18 mouse cellular contexts compared by ENCODE assay signal in genomic region chr6:40052593-40052992, GRCm38 (mm10).
DNase-seq lines count a peak whose midpoint lies in the region; ATAC-seq lines count a peak whose summit lies in the region.
"Had no signal": no experiment of that assay in that cellular context is flagged by ENCODE, and none has a peak within 500 bp of the region (broad histone marks: within the 10 kb centered on the region; RNA-seq: fewer than 3 reads in every experiment).

No protein-coding gene starts in this region.

- peak; percentile 51 for ATAC-seq in forebrain, embryonic 16.5 days
- ATAC-seq in forebrain, embryonic 13.5 days: no peak

- intact Hi-C loops in heart, postnatal 14 days (cut with DNase I): no loop called here

- DNase-seq in heart, adult 11 months: peak; percentile 45
- no peak for DNase-seq in heart, postnatal 14 days
- DNase-seq in cerebellum, postnatal 4 days (ENCODE audit: low spot score in 2 of 2): no peak
- DNase-seq: adrenal gland, adult 2 months; adrenal gland, postnatal 10 days; adrenal gland, postnatal 25 days; cerebellum, adult 11-12 months; cerebellum, adult 2 months; cerebellum, adult 9-10 months; cerebellum, postnatal 10 days; cerebellum, postnatal 25 days; embryo, embryonic 11 days had no signal

- peaks cover 23% of the 10 kb centered on the region for H3K4me1 ChIP-seq in forebrain, embryonic 16.5 days (replicated peaks; ENCODE audit: control insufficient read depth, insufficient read depth, low read length)
- peaks cover 18% of the 10 kb centered on the region for H3K4me1 ChIP-seq in forebrain, embryonic 13.5 days
- H3K4me1 ChIP-seq: embryonic facial prominence, embryonic 13.5 days; embryonic facial prominence, embryonic 15.5 days; forebrain, embryonic 10.5 days had no signal

- no peaks in the 10 kb centered on the region for H3K36me3 ChIP-seq in forebrain, embryonic 16.5 days (ENCODE audit: control insufficient read depth, insufficient read depth)
- no peaks in the 10 kb centered on the region for H3K36me3 ChIP-seq in forebrain, embryonic 13.5 days (ENCODE audit: poor library complexity, severe bottlenecking)
- H3K36me3 ChIP-seq: embryonic facial prominence, embryonic 13.5 days; embryonic facial prominence, embryonic 15.5 days; forebrain, embryonic 10.5 days had no signal

- no peak overlapping the region for H3K4me3 ChIP-seq in forebrain, embryonic 16.5 days (replicated peaks; ENCODE audit: low read length)
- H3K4me3 ChIP-seq in forebrain, embryonic 13.5 days: no peak overlapping the region
- H3K4me3 ChIP-seq: embryonic facial prominence, embryonic 13.5 days; embryonic facial prominence, embryonic 15.5 days; erythroblast, embryonic 14.5 days; forebrain, embryonic 10.5 days had no signal

- H3K27me3 ChIP-seq in forebrain, embryonic 16.5 days (replicated peaks; ENCODE audit: control insufficient read depth, insufficient read depth, low read length): no peaks in the 10 kb centered on the region
- H3K27me3 ChIP-seq in forebrain, embryonic 13.5 days: no peaks in the 10 kb centered on the region
- H3K27me3 ChIP-seq: embryonic facial prominence, embryonic 13.5 days; embryonic facial prominence, embryonic 15.5 days had no signal

- no peak overlapping the region for H3K4me2 ChIP-seq in forebrain, embryonic 16.5 days (ENCODE audit: low read length)
- H3K4me2 ChIP-seq in forebrain, embryonic 13.5 days: no peak overlapping the region
- H3K4me2 ChIP-seq: embryonic facial prominence, embryonic 13.5 days; embryonic facial prominence, embryonic 15.5 days had no signal

- H3K9ac ChIP-seq in forebrain, embryonic 16.5 days (replicated peaks; ENCODE audit: low read depth, low read length): no peak overlapping the region
- H3K9ac ChIP-seq in forebrain, embryonic 13.5 days: no peak overlapping the region
- H3K9ac ChIP-seq: embryonic facial prominence, embryonic 13.5 days; embryonic facial prominence, embryonic 15.5 days had no signal

- 79% methylated on average over 1 of the region's 1 CpGs for WGBS in forebrain, embryonic 16.5 days
- WGBS in forebrain, embryonic 13.5 days: 79% methylated on average over 1 of the region's 1 CpGs

- H3K27ac ChIP-seq in forebrain, embryonic 16.5 days (ENCODE audit: low read length): no peak overlapping the region
- no peak overlapping the region for H3K27ac ChIP-seq in forebrain, embryonic 13.5 days
- H3K27ac ChIP-seq: embryonic facial prominence, embryonic 13.5 days; embryonic facial prominence, embryonic 15.5 days; forebrain, embryonic 10.5 days had no signal

- no peaks in the 10 kb centered on the region for H3K9me3 ChIP-seq in forebrain, embryonic 16.5 days (ENCODE audit: control insufficient read depth, low read length)
- no peaks in the 10 kb centered on the region for H3K9me3 ChIP-seq in forebrain, embryonic 13.5 days (replicated peaks)
- H3K9me3 ChIP-seq: embryonic facial prominence, embryonic 13.5 days; embryonic facial prominence, embryonic 15.5 days; forebrain, embryonic 10.5 days had no signal
